Mouse (Mus musculus): ENCODE results near the gene Mrps10.
"Not testable (repeated sequence)": the region's sequence is repeated elsewhere in the genome, so short reads cannot be mapped to it uniquely, and the experiment has no call there.

Gene Mrps10

DNA sequence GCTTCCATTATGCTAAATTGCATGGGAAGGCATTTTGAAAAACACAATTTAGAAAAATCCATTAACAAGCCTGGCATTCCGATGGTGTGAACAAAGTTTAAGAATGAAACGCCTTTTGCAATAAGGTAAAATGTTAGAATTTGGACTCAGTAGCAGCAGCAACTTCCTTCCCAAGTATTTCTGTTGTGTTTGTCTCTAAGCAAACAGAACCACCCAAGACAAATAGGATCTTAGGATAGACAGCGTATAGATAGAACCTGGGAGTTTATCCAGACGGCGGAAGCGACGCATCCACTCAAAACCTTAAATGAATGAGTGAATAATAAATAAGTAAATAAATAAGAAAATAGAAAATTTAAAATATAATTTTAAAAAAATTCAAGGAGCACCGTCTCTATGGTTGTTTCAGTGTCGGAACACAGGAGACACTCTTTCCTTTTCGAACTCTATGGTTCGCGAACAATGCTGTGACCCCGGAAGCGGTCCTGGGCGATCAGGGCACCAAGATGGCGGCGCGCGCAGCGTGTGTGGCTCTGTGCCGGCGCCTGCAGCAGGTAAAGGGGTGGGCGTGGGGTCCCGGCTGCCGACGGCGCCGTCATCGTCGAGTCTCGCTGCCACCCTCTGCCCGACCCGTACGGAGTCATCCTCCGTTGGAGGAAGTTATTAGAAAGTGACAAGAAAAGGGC is at the start of gene Mrps10:
Gene Mrps10 (plus strand): TSS at position 487 of the 686 bp plus-strand sequence.
- peak; percentile 82 for DNase-seq (ENCODE audit: low spot score)

DNA sequence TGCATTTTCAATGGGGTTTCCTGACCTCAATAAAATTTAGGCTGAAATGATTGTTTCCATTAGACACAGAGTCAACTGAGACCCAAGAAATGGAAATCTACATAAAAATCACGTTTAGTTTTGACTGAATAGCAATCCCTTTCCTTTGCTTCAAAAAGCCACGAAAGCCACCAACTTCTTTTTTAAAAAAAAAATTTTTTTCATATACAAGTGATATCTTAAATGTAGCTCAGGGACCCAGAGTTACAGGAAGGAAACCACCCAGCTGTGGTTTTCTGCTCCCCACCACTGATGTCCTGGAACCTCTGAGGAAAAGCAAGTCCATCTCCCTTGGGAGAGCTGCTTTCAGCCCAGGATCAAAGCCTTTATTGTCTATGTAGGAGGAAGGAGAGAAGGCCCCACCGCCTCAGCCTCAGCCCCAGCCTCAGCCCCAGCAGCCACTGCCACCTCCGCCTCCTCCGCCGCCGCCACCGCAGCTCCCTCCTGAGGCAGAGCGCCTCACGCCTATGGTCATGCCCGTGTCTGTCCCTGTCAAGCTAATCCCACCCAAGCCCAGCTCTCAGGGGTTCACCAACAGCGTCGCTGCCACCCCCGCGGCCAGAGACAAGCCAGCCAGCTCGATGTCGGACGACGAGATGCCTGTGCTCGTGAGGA is 49.6 kb upstream of the Mrps10 start:
- DNase-seq (ENCODE audit: low spot score) = no peak

DNA sequence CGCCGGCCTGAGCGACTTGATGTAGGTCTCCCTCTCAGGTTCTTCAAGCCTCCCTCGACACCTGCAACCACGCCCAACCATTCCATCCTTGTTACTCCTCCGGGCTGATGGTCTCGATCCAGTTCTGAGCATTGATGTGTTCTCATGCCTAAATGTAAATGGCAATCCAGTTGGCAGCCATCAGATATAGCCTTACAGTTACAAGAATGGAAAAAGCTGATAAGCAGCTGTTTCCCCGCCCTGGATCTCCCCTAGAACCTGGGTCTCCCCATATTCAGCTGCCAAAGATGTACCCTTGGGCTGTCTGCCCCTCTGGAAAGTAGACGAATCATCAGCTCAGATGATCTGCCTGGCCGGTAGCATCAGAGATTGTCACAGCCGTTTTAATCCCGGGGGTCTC is 48.9 kb upstream of the Mrps10 start:
- DNase-seq (ENCODE audit: low spot score) = no peak

DNA sequence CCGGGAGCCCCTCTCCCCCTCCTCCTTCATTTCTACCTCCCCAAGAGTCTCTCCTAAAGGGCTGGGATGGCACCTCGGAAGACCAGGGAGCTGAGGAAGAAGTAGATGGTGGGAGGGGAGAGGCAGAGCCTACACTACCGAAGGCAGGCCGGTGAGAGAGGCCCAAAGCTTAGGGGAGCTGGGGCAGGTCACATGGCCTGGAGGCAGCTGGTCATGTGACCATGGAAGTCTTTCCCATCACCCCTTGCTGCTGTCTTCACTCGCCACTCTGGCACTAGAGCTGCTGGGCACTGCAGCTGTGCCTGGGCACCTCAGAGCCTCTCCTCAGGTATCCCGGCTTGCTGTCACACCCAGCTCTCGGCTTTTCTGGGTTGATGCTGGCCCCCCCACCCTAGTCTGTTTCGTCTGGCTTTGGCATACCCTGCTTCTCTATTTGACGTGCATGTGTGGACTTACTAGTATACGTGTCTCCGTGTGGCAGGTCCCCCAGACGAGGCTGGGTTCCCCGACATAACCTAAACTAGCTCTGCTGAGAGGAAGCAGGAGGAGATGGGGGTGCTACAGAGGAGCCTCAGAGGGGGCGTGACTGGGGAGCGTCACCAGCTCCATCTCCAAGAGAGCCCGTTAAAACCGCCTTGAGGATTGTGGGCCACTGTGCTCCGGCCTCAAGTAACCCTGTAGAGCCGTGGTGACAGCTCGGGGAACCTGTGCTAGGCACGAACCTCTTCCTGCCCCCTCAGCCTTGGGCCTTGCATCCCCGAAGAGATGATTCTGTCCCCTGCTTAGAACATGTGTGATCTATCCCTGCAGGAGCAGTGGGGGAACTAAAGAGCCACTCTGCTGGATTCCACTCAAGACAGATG is 46.3 kb upstream of the Mrps10 start:
- DNase-seq (ENCODE audit: low spot score) = no peak

DNA sequence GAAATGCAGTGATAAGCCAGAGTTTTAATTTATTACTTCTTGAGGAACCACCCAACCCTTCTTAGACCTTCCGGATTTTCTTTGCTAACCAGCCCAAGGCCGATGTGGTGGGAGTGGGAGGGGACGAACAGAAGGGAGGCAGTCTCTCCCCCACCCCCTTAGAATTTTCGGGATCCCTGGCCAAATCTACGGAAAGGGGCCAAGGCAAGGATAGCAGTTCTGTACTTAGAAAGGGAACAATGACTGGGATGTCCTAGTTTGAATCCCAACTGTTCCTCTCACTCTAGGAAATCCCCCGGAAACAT is 45.7 kb upstream of the Mrps10 start:
- DNase-seq (ENCODE audit: low spot score) = no peak

DNA sequence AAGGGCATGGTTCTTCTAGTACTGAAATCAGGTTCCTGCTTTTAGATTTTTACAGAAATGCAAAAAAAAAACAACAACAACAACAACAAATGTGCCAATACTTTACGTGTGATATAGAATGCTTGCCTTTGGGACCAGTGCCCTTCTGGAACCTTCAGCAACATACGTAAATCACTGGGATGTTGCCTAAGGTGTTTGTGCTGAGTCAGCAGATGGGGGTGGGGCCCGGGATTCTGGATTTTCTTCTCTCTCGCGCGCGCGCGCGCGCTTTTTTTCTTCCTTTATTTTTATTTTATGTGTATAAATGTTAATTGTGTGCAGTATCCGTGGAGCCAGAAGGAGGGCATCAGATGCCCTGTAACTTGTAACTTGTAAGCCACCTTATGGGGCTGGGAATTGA is 41.1 kb upstream of the Mrps10 start:
- DNase-seq (ENCODE audit: low spot score) = no peak

DNA sequence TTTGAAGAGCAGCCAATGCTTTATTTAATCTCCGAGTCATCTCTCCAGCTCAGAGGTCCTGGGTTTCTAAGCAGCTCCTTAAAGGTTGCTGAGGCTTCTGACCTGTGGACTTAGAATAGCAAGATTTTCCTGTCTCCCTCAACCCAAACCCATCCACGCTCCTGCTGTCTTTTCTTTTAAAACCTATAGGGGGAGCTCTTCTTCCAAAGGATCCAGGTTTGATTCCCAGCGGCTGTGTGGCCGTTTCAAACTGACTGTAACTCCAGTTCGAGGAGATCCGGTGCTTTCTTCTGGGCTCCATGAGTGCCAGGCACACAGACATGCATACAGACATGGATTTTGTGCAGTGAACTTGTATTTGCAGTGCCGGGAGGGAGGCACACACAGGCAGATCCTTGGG is 40.7 kb upstream of the Mrps10 start:
- no peak for DNase-seq (ENCODE audit: low spot score)

DNA sequence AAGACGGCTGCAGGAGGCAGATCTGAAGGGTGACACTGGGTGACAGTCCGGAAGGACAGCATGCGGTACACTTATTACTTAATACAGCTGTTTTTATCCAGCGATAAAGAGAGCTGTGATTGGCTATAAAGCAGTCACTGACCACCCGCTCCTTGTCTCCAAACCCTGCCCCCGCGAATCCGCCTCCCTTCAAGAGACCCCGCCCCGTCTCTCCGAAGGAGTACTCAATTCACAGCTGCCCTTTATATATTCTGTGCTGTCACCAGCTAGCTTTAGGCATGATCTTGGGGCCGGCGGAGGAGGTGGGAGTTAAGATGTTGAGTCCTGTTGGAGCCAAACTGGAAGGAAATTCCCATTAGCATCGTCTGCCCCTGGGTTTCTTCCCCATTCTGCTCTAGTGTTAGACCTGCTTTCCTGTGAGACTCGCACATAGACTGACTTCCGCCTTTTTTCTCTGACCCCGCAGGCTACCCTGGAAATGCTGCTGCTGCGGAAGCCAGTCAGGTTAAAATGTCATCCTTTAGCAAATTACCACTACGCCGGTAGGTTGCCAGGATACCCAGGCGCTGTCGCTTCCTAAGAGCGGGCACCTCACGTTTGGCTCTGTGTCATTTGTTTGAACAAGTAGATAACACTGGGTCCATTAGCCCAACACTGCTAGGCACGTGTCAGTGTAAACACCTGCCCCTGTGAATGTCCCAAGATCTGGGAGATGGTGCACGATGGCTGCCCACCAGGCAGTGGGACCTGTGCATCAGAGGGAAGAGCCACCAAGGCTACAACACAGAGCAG is 39.9 kb upstream of the Mrps10 start:
- no peak for DNase-seq (ENCODE audit: low spot score)

DNA sequence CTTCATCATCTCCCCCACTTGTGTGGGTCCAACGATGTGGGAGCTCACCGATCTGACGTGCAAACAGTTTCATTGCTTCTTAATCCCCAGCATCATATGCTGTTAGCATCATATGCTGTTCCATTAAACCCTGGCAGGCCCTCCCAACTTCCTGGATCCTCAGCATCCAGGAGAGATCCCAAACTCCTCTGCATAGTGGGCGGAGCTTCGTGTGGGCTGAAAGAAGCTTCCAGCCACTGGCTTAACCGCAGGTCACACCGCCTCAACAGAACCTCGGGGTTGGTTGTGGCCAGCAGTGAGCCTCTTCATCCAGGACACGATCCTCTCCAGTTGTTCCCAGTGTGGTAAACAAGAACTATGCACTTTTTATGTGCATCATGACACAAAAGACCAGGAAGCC is 38.1 kb upstream of the Mrps10 start:
- no peak for DNase-seq (ENCODE audit: low spot score)

DNA sequence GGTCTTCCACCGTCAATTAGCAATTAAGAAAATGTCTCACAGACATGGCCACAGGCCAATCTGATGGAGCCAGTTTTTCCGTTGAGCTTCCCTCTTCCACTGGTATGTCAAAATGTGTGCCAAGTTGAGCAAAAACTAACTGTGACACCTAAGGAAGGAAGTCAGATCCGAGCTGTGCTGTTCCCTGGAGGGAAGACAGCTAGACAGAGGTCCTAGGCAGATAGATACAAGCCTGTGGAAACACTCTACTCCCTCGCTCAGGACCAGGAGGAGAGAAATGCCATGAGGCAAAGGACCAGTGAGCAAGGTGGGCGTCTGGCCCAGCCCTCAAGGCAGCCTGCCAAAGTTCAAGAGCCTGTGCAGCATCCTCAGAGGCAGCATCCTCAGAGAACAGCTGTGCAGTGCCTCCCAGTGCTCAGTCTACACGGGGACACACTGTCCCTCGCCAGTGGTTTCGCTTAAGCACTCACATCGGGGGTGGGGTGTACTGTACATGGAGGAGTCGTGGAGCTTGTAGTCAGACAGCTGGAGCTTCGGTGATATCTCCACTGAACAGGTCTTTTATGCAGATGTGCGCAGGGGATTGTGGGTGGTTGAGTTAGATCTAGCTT is 36.6 kb upstream of the Mrps10 start:
- no peak for DNase-seq (ENCODE audit: low spot score)

DNA sequence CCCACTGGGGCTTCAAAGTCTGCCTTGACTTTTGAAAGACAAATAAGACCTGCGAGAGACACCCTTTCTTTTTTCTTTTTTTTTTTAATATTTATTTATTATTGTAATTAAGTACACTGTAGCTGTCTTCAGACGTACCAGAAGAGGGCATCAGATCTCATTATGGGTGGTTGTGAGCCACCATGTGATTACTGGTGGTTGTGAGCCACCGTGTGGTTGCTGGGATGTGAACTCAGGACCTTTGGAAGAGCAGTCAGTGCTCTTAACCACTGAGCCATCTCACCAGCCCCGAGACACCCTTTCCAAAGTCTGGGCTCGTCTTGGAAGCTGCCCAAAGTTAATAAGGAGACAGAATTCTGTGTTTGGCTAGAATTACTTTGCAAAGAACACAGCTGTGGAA is 36.0 kb upstream of the Mrps10 start:
- not testable (repeated sequence) for DNase-seq (ENCODE audit: low spot score)

DNA sequence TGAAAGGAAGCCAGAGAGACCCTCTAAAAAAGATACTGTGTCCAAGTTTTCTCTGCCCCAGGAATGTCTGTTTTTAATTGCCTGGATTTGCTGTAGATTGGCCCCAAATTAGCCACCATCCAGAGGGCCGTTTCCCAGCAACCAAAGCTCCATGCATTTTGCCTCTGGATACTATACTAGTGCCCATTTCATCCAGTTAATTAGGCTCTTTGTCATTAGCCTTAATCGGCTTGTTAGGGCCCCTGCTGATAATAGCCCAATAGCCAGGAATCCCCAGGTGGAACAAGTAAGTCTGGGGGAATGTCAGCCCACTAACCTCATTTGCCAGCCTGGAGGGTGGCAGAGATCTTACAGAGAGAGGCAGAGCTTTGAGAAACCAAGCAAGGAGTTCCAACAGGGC is 35.3 kb upstream of the Mrps10 start:
- no peak for DNase-seq (ENCODE audit: low spot score)

DNA sequence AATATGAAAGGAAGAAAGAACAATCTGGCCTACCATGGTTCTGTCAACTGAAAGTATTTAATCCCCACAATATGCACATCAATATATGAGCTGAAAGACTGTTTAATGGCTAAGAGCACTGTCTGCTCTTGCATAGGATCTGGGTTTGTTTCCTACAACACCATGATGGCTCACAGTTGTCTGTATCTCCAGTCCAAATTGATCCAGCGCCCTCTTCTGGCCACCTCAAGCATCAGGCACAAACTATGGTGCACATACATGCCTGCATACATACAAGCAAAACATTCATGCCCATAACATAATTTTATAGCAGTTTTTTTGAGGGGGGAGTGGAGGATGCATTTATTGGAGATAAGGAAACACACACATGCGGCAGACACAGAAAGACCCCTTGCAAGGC is 25.6 kb upstream of the Mrps10 start:
- DNase-seq (ENCODE audit: low spot score) = no peak

DNA sequence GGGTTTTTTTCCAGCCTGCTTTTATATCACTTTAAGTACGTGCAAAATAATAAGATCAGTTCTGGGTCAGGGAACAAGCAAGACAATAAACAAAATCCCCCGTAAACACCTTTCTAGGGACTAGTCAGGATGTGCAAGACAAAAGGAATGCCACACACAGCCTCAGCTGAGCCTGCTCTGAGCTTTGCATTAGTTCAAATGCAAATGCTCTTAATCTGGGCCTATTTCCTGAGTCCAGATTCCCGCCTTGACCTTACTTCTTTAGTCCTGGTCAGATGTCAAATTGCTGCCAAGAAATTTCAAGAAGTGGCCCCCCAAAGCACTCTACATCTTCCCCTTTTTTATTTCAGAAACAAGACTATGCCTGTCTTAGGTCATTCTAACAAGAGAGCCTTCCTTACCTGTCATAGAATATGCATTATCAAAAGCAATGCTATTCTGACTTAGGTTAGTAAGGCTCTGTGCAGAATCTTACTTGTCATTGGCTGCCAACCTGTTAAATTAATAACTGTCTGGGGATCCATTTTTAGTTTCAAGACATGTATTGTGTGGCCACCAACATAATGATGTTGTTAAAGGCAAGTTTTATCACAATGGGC is 18.9 kb upstream of the Mrps10 start:
- DNase-seq (ENCODE audit: low spot score) = no peak

DNA sequence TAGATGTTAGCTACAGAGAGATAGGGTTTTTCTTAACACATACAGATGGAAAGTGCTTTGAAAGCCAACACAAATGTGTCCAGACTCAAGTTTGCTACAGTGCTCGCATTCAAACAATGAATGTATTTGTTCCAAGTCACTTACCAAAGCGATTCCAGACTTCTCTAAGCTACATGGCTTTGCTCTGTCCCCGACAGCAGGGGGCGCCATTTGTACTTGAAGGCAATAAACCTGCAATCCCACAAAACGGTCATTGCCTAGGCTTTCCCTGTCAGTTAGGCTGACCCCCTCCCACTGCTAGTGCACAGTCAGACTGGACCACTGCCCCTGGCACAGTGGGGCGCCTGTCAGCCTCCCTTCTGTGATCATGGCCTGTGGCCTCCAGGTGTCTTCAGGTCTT is 8.7 kb upstream of the Mrps10 start:
- DNase-seq (ENCODE audit: low spot score) = peak; percentile 62

DNA sequence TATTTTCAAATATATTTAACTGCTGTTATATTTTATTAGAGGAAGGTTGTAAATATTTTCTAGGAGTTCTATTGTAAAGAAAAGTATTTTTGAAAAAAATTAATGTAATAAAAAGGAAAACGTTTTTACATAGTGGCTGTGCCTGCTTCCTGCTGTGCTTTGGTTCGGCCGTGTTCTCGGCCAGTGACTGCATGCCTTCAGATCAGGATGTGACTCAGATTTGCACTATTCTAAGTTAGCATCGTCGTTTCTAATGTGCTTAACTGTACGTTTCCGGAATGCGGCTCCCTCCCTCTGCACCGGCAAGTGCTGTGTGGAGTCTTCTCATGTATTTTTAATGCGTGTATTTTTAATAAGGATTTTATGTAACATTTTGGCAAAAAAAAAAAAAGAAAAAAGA is 7.3 kb upstream of the Mrps10 start:
- DNase-seq (ENCODE audit: low spot score) = no peak

DNA sequence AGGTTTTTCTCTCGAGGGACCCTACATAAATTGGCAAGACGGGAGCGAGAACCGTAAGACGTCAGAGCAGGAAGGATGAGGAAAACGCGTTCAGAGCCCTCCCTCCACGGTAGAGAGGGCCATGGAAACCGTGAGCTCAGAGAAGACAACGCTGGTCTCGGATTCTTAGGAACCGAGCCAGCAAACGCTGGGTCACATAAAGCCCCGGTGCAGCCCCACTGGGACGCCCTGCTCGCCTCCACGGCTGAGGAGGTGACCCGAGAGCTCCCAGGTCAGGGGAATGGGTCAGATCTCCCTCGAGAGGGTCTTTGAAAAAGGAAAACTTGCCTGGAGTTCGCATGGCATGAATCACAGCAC is 378 bp downstream of the Mrps10 start:
- DNase-seq (ENCODE audit: low spot score) = peak; percentile 8

DNA sequence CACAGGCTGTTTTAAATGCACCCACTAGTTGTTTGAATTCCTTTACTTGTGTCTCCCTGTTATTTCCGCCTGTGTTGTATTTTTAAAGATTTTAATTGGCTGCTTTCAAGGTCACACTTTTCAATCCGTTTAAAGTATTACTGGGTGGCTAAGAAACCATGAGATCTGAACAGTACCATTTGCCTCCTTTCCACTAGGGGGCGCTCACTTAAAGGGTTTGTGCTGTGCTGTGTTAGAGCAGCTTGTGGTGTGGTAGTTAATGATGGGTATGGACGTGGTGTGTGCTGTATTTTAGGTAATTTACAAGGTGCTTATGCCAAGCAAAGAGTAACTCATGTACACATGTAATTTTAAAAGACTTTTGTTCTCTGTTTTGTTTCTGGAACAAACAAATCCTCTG is 2.8 kb downstream of the Mrps10 start:
- DNase-seq (ENCODE audit: low spot score) = peak; percentile 60

DNA sequence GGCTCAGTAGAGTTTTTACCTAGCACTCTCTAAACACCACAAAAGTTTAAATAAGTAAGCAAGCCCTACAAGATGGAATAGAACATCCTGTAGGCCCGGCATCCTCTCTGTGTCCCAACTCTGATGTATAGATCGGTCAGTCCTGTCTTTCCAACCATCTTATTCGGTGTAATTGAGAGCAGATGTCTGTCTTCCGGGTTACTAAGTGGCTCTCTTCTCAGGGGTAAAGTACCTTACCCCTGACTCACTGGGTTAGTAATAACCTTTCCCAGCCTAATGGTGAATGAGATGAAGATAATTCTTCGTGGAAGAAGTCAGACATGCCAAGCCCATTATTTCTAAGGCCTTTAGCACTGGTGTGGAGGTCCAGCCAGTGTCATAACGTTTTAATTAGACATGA is 5.3 kb downstream of the Mrps10 start:
- DNase-seq (ENCODE audit: low spot score) = no peak

DNA sequence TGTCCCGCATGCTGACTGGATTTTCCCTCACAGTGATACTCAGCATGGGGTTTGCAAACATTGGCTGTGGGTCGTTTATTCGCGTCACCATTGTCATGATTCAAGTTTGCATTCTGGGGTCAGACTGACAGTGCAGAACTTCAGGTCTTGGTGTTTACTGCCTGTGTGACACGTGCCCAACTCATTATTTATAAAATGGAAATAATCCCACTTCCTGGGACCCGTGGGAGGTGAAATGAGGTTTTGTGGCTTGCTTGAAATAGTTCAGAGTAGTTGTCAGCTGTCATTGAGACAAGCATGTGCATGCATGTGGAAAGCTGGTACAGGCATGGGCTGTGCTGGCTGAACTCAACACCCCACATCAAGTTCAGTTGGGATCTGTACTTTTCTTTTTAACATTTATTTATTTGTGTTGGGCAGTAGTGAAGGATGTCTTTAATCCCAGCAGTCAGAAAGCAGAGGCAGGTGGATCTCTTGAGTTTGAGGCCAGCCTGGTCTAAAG is 8.1 kb downstream of the Mrps10 start:
- DNase-seq (ENCODE audit: low spot score) = no peak

DNA sequence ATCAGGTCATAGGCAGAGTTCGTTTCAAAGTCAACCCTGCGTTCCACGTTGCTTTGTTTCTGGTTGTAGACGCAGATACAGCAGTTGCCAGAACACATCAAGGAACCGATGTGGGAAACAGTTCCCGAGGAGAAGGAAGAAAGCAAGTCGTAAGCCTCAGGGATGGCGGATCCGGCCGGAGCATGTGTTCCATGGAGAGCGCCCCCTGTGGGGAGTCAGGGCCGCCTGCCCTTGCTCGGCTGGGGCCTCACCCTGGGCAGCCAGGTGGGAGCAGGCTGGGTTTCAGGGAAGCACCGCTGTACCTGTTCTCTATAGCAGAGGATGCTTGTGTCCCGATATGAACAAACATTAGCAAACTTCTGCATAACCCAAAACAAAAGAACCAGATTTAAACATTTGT is 9.4 kb downstream of the Mrps10 start:
- DNase-seq (ENCODE audit: low spot score) = no peak

DNA sequence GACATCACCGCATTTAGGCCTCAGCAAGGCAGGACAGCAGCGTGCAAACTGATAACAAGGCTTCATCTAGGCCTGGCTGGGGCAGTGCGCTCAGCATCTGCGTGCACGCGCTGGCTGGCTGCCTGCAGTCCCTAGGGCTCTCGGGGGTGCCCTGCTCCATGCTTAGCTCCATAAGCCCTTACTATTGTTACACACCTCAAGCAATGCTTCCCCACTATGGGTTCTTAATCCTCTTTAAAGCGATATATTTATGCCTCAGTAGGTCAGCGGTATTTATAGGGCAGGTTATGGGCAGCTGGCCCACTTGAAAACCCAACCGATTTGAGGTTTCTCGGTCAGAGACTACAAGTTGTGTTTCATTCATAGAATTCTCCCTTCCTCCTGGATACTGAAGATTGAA is 13.2 kb downstream of the Mrps10 start:
- DNase-seq (ENCODE audit: low spot score) = no peak

Measured in urinary bladder, postnatal 25 days (tissue).